Mouse (Mus musculus): ENCODE data around the gene Rnf208. TPM values are rescaled to one million over a fixed set of nuclear protein-coding genes. Genes with fewer than 3 reads are reported as not detected.
"Not testable (repeated sequence)": the region's sequence is repeated elsewhere in the genome, so short reads cannot be mapped to it uniquely, and the experiment has no call there.

Gene Rnf208
- polyA plus RNA-seq, 1 experiment = 8.1 TPM

DNA sequence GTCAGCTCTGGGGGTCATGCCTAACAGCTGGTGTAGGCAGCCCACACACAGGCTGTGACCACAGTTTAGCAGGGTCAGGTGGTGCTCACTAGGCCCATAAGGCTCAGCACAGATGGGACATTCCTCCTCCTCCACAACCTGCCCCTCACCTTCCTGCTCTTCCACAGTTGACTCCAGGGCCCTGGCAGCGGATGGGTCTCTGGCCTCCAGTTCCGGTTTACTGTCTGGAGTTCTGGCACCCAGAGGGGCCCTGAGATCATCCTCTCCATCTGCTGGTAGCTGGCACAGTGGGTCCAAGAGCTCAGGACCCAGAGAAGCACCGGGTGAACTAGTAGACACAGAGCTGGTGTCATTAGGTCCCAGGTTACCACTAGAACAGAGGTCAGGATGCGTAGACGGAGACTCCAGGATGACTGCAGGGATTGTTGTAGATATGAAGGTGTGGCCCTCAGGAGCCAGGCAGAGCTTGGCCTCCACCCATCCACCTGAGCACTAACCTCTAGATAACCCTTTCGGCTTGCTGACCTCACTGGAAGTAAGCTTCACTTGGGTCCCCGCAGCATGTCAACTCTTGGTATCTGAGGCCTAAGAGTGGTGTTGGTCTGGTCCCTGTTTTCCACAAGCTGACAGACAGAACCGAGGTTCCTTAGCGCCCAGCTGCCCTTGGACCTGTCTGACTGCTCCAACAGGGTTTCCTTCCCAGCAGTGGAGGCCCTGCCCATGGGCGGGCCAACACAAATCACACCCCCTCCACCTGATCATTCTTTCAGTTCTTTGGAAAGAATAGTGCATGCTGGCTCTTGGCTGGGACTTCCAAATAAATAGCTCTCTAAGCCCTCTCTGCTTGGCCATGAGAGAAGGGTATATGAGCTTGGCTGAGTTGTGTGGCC is 4.4 kb downstream of the Rnf208 start, which contains the start of gene AL732309.1:
Gene AL732309.1, minus strand, starts transcription at position 681 of the 890 bp plus-strand sequence.
- Histone ChIP-seq H3K4me1 (ENCODE audit: control insufficient read depth, insufficient read depth, low read length) (peaks cover 11% of the 10 kb centered on the region), H3K27ac (ENCODE audit: control insufficient read depth, insufficient read depth, low read depth, low read length) (no peak within 1 kb of the TSS), H3K4me3 (ENCODE audit: control insufficient read depth, low read depth, low read length) (no peak within 1 kb of the TSS), H3K36me3 (ENCODE audit: control insufficient read depth, insufficient read depth, low read length) (no peaks in the 10 kb centered on the region; the same call in 1 of the 2 replicates), H3K27me3 (ENCODE audit: control insufficient read depth, insufficient read depth, low read length) (no peaks in the 10 kb centered on the region)
- TF ChIP-seq POLR2A (IDR thresholded peaks at IDR 0.05; ENCODE audit: control insufficient read depth, low read depth, low read length) (no peak), CTCF (IDR thresholded peaks at IDR 0.05; ENCODE audit: control insufficient read depth, insufficient read depth, insufficient replicate concordance, low read depth, low read length) (no peak)

DNA sequence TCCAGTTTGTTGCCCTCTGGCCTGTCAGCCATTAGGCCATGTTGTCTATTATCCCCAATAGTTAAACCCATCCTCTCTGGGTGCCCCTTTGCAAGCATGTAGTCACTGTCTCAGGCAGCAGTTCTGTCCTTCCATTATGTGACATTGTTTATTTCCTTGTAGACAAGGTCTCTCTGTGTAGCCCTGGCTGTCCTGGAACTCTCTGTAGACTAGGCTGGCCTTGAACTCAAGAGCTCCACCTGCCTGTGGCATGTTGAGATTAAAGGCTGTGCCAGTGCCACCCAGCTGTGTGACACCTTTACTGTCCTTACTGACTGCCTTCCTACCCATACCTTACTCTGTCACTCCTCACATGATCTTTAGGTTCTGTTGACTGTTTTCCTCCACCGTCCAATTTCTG is 10.3 kb downstream of the Rnf208 start:
- Histone ChIP-seq H3K36me3 (ENCODE audit: control insufficient read depth, insufficient read depth, low read length) (no peaks in the 10 kb centered on the region), H3K4me3 (ENCODE audit: control insufficient read depth, low read depth, low read length) (no peak overlapping the region)
- TF ChIP-seq CTCF (IDR thresholded peaks at IDR 0.05; ENCODE audit: control insufficient read depth, insufficient read depth, insufficient replicate concordance, low read depth, low read length) (no peak), POLR2A (IDR thresholded peaks at IDR 0.05; ENCODE audit: control insufficient read depth, low read depth, low read length) (no peak)

DNA sequence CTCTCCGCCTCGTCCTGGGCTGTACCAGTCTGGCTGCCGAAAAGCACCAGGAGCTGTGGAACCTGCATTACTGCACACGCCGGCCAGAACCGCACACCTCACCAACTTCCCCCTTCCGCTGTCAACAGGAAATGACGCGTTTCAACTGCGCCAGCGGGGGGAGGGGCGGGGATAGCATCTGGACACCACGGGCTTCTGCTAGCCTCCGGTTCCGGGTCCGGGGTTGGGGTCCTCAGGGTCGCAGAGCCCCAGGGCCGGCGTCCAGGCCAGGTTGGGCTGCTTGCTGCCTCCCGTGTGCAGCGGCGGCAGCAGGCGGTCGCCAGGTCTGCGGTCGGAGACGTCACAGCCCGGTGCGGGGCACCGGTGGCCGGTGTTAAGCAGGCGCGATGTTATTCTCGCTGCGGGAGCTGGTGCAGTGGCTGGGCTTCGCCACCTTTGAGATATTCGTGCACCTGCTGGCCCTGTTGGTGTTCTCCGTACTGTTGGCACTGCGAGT is 13.3 kb downstream of the Rnf208 start, which contains the start of gene Tmem203:
Gene Tmem203, plus strand, starts transcription at position 156 of the 496 bp plus-strand sequence.
- H3K27me3 ChIP-seq (ENCODE audit: control insufficient read depth, insufficient read depth, low read length) = no peaks in the 10 kb centered on the region
- H3K4me3 ChIP-seq (ENCODE audit: control insufficient read depth, low read depth, low read length) = peak within 1 kb of the TSS; percentile 99
- H3K4me1 ChIP-seq (ENCODE audit: control insufficient read depth, insufficient read depth, low read length) = peaks cover 6% of the 10 kb centered on the region
- no peaks in the 10 kb centered on the region for H3K36me3 ChIP-seq (ENCODE audit: control insufficient read depth, insufficient read depth, low read length)
- H3K27ac ChIP-seq (ENCODE audit: control insufficient read depth, insufficient read depth, low read depth, low read length) = peak within 1 kb of the TSS; percentile 85
- no peak for TF ChIP-seq CTCF (IDR thresholded peaks at IDR 0.05; ENCODE audit: control insufficient read depth, insufficient read depth, insufficient replicate concordance, low read depth, low read length)
- TF ChIP-seq POLR2A (IDR thresholded peaks at IDR 0.05; ENCODE audit: control insufficient read depth, low read depth, low read length) = peak; percentile 88

More for the DNA sequence above, 10.3 kb downstream of the Rnf208 start:
- no peaks in the 10 kb centered on the region for H3K27me3 ChIP-seq (ENCODE audit: control insufficient read depth, insufficient read depth, low read length)
- H3K4me1 ChIP-seq (ENCODE audit: control insufficient read depth, insufficient read depth, low read length) = peaks cover 6% of the 10 kb centered on the region
- H3K27ac ChIP-seq (ENCODE audit: control insufficient read depth, insufficient read depth, low read depth, low read length) = no peak overlapping the region

DNA sequence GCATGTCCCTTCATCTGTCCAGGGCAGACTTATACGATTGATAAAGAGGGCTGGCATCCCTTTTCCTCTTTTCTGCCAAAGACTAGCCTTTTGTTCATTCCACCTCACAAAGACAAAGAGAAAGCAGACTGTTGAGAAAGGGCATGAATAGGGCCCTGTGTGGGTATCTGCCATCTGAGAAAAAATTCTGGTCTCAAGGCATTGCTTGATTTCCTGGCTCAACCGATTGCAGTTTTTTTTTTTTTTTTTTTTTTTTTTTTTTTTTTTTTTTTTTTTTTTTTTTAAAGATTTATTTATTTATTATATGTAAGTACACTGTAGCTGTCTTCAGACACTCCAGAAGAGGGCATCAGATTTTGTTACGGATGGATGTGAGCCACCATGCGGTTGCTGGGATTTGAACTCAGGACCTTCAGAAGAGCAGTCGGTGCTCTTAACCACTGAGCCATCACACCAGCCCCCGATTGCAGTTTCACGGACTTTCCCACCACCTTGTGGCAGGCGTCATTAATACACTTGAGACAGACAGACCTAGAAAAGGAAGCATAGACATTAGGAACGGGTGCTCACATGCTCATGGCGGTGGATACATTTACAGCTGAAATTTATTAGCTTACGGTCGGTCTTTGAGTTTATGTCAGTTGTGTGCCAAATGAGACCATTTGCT is 14.5 kb downstream of the Rnf208 start:
- not testable (repeated sequence) for H3K27me3 ChIP-seq (ENCODE audit: control insufficient read depth, insufficient read depth, low read length); H3K4me1 ChIP-seq (ENCODE audit: control insufficient read depth, insufficient read depth, low read length); H3K36me3 ChIP-seq (ENCODE audit: control insufficient read depth, insufficient read depth, low read length); H3K4me3 ChIP-seq (ENCODE audit: control insufficient read depth, low read depth, low read length); H3K27ac ChIP-seq (ENCODE audit: control insufficient read depth, insufficient read depth, low read depth, low read length)

DNA sequence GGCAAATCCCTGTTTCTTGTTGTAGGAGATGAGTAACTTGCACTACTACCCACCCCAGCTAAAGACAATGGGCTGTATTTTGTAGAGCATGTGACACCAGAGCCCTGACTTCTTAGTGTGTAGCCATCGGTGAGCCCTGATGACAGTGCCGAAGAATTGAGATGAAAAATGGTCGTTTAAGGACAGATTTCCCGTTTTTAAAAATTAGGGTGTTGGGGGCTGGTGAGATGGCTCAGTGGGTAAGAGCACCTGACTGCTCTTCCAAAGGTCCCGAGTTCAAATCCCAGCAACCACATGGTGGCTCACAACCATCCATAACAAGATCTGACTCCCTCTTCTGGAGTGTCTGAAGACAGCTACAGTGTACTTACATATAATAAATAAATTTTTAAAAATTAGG is 15.2 kb downstream of the Rnf208 start:
- not testable (repeated sequence) for H3K36me3 ChIP-seq (ENCODE audit: control insufficient read depth, insufficient read depth, low read length); H3K4me3 ChIP-seq (ENCODE audit: control insufficient read depth, low read depth, low read length); H3K27me3 ChIP-seq (ENCODE audit: control insufficient read depth, insufficient read depth, low read length); H3K27ac ChIP-seq (ENCODE audit: control insufficient read depth, insufficient read depth, low read depth, low read length)
- peaks cover 10% of the 10 kb centered on the region for H3K4me1 ChIP-seq (ENCODE audit: control insufficient read depth, insufficient read depth, low read length)

DNA sequence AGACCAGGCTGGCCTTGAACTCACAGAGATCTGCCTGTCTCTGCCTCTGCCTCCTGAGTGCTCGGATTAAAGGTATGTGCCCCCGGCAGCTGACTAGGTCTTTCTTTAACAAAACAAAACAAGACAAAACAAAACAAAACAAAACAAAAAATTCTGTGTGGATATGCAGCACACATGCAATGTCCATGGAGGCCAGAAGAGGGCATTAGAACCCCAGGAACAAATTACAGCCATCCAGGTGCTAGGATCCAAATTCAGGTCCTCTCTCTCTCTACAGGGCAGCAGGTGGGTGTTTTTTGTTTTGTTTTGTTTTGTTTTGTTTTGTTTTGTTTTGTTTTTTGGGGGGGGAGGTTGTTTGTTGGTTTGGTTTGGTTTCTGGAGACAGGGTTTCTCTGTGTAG is 16.8 kb downstream of the Rnf208 start:
- H3K27ac ChIP-seq (ENCODE audit: control insufficient read depth, insufficient read depth, low read depth, low read length) = no peak overlapping the region
- H3K4me3 ChIP-seq (ENCODE audit: control insufficient read depth, low read depth, low read length) = no peak overlapping the region
- TF ChIP-seq CTCF (IDR thresholded peaks at IDR 0.05; ENCODE audit: control insufficient read depth, insufficient read depth, insufficient replicate concordance, low read depth, low read length) (no peak), POLR2A (IDR thresholded peaks at IDR 0.05; ENCODE audit: control insufficient read depth, low read depth, low read length) (no peak)
- H3K27me3 ChIP-seq (ENCODE audit: control insufficient read depth, insufficient read depth, low read length) = no peaks in the 10 kb centered on the region
- peaks cover 20% of the 10 kb centered on the region for H3K4me1 ChIP-seq (ENCODE audit: control insufficient read depth, insufficient read depth, low read length)
- H3K36me3 ChIP-seq (ENCODE audit: control insufficient read depth, insufficient read depth, low read length) = no peaks in the 10 kb centered on the region; the same call in 1 of the 2 replicates

DNA sequence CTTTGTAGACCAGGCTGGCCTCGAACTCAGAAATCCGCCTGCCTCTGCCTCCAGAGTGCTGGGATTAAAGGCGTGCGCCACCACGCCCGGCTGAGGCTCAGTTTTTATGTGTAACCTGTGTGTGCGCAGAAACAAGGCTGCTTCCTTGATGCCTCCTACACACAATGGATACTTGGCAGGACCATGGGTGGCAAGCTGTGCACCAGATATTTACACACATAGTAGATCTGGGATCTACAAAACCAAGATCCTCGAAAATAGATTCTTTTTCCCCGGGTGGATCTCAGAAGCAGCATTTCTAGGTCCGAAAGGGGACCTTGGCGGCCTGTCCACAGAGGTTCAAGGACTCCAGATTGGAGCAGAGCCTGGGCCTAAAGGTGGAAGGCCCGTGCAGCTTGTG is 19.8 kb downstream of the Rnf208 start:
- no peaks in the 10 kb centered on the region; the same call in 1 of the 2 replicates for H3K36me3 ChIP-seq (ENCODE audit: control insufficient read depth, insufficient read depth, low read length)
- peaks cover 24% of the 10 kb centered on the region for H3K4me1 ChIP-seq (ENCODE audit: control insufficient read depth, insufficient read depth, low read length)
- peak overlapping the region; percentile 83 for H3K27ac ChIP-seq (ENCODE audit: control insufficient read depth, insufficient read depth, low read depth, low read length)

More for the DNA sequence above, 19.8 kb downstream of the Rnf208 start:
- Histone ChIP-seq H3K27me3 (ENCODE audit: control insufficient read depth, insufficient read depth, low read length) (no peaks in the 10 kb centered on the region), H3K4me3 (ENCODE audit: control insufficient read depth, low read depth, low read length) (peak overlapping the region; percentile 91)
- TF ChIP-seq POLR2A (IDR thresholded peaks at IDR 0.05; ENCODE audit: control insufficient read depth, low read depth, low read length) (no peak), CTCF (IDR thresholded peaks at IDR 0.05; ENCODE audit: control insufficient read depth, insufficient read depth, insufficient replicate concordance, low read depth, low read length) (no peak)

All from testis, adult 2 months (tissue).